Mouse (Mus musculus) induced T-regulatory cell, adult 2 months (primary cell): ENCODE results near the gene Ifrd1.
"Not testable (repeated sequence)": the region's sequence is repeated elsewhere in the genome, so short reads cannot be mapped to it uniquely, and the experiment has no call there.

ENCODE experiments used
- DNase-seq: peaks from one replicate; pipeline ENCODE4 v3.0.0-alpha.2; 2012; ENCODE audit warnings: low read depth

The Ifrd1 gene

DNA sequence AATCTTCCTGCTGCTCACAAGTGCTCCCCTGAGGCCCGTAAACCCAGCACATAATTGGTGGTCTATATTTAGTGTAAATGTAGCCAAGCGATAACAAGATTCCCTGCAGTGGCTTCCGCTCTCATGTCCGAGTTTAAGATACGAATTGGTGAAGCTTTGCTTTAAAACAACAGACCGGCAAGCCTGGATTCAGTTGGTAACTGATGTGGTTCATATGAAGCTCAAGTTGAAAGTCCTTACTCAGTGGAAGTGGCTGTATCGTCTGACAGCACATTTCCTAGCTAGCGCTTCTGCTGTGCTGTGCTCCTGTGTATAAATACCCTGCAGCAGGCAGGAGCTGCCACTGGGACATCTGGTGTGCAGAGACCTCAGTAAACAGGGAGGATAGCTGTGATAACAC is 49.0 kb downstream of the Ifrd1 start, which contains the start of gene Lsmem1:
Gene Lsmem1, minus strand, starts transcription at position 189 of the 400 bp plus-strand sequence.
- DNase-seq, result peak; percentile 30

DNA sequence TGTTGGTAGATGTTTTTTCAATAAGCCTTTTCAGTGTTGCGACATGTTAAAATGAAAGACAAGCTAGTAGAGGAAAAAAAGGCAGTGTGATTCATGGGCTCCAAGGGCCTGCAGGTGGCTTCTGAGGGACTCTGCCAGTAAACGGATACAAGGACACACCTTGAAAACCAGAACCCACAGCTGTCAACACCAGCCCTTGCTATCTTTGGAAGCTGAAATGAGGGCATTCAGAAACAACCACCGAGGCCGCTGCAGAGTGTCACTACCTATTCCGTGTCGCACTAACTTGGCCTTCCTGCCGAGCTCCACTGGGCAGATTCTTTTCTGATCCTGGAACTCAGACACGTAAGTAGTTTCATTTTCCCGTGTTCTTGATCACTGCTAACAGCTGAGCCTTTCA is 49.9 kb downstream of the Ifrd1 start:
- DNase-seq, result peak; percentile 55

DNA sequence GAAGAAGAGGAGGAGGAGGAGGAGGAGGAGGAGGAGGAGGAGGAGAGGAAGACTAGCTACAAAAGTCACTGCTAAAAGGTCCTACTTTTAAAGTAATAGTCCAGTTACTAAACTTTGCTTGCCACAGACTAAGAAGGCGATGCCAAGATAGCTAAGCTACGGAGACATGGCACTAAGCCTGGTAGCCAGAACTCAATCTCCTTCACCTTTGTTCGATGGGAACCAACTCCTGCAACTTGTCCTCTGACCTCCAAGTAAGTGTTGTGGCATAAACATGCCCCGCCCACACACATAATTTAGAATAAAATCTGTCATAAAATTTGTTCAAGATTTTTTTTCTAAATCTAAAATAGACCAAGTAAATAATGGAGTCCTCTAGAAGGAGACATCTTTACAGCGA is 50.3 kb downstream of the Ifrd1 start:
- no peak for DNase-seq

DNA sequence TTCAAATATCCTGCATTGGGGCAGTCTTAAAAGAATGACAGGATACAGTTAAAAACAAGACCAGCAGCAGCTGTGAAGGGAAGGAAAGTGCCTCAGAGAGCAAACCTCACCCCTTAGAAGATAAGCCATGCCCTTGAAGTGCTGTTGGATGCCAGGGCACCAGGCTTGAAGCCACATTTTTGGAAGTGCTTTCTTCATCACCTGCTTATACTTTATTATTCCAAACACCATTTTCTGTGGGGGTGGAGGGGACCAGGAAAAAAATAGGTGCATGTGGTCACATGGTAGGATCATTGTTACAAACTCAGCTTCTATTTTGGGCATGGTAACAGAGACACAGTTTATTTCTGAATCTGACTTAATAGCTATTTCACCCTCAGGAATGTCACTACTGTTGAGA is 50.8 kb downstream of the Ifrd1 start:
- DNase-seq, result peak; percentile 4

DNA sequence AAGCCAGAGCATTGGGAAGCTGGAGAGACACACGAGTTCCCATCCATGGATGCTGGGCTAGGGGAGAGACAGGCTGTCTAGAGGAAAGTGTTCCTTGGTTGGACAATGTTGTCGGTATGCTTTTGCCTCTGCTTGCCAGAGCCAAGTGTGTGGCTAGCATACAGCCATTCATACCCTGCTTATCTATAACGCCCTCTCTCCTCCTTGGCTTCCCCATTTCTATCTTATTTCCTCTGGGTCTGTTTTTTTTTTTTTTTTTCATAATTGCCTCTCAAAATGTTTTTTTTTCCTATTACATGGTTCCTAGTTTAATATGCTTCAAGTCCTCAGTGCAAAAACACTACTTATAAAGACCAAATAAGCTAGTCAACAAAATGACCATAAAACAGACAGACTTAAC is 62.8 kb downstream of the Ifrd1 start:
- DNase-seq, result no peak

DNA sequence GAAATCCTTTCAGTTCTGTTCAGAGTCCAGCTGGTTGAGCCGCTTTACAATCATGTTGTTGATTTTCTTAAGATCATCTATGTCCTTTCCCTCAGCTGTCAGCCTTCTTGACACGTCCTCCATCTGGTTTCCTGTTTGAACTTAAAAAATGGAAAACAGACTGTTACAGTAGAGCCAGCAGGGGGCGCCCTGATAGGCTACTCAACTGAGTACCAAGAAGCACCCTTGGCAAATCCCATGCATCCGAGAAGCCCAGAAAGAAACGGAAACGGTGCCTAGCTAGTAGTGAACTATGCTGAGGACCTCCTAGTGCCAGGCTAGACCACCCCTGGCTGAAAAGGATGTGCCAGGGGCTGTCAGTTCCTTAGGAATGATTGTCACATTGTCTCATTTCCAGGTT is 71.2 kb downstream of the Ifrd1 start:
- peak; percentile 70 for DNase-seq

DNA sequence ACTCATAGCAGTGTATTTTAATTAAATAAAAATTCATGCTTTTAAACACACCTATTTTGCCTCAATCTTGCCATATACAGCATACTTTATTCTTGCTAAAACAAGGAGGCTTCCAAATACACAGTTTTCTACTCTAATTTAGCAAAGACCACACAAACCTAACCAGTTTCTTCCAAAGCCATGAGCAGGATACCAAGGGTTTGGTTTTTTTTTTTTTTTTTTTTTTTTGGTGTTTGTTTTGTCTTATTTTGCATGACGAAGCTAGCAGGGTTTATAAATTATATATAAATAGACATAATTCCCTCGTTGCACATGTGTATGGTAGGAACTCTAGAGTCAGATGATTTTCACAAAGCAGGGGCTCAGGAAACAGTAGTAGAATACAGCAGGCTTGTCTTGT is 72.1 kb downstream of the Ifrd1 start:
- DNase-seq, result no peak

DNA sequence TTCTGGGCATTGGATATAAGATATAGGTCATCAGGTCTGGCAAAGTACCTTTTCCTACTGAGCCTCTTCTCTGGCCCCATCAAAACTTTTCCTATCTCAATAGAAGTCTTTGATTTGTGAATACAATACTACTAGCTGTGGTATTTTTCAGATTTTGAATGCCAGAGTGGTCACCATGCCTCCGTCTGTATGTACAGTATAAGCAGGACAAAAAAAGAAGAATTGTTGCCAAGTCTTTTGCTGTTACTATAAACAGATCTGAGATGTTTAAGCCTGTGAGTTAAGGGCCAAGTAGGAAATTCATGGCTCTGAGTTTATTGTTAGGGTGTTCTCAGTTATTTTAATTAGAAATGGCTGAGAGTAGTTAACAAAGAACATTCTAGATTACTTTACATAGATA is 73.1 kb downstream of the Ifrd1 start:
- DNase-seq, result not testable (repeated sequence)

DNA sequence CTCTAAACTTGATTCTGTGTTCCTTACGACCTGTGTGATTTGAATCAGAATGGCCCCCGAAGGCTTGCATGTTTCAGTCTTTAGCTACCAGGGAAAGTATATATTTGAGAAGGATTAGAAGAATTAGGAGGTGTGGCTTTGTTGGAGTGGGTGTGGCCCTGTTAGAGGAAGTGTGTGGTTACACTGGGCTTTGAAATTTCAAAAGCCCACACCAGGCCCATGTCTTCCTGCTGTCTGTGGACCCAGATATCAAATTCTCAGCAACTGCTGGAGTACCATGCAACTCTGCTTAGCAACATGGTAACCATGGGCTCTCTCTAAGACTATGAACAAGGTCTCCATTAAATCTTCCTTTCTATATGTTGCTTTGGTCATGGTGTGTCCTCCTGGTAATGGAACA is 76.7 kb downstream of the Ifrd1 start:
- no peak for DNase-seq

DNA sequence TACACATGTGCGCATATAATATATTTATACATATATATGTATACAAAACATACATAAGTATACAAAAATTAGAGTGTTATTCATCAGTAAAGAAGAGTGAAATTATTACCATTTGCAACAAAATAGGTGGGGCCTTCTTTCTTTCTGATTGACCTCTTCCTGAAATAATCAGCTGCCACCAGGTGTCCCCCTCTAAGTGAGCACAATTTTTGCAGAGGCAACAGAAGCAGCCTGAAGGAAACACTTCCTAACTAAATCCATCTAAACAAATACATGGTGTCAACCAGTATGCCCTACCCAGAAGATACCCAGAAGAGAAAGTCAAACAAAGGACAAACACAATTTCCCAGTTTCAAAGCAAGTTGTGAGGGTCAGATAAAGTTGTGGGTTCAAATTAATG is 78.6 kb downstream of the Ifrd1 start:
- no peak for DNase-seq

DNA sequence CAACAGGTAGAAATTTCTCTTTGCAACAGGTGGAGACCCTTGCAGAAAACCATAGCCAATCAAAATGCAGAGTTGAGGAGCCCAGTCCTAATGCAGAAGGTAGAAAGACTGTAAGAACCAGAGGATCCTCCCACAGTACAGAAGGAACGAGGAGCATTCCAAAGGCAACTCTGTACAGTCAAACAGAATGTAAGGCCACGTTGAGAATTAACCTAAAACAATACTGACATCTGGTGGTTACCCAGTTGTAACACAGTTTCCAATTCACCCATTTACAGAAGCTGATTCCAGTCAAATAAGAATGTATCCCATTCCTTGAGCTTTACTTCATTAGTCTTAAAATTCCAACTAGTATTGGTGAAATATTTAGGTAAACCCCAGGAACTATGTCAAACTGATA is 83.7 kb downstream of the Ifrd1 start:
- peak; percentile 52 for DNase-seq

DNA sequence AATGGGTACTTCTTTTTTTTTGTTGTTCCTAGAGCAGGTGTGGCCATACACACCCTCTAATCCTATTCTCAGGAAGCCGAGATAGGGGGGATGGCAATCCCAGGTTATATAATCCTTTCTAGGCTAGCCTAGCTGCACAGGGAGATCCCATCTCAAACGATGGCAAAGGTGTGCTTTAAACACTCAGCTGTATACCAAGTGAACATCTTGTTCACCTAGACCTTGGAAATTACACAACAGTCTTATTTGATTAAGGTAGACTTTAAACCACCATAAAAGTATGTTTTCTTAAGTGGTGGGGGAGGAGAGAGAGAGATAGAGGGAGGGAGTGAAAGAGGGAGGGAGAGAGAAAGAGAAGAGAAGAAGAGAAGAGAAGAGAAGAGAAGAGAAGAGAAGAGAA is 87.5 kb downstream of the Ifrd1 start:
- DNase-seq, result no peak

DNA sequence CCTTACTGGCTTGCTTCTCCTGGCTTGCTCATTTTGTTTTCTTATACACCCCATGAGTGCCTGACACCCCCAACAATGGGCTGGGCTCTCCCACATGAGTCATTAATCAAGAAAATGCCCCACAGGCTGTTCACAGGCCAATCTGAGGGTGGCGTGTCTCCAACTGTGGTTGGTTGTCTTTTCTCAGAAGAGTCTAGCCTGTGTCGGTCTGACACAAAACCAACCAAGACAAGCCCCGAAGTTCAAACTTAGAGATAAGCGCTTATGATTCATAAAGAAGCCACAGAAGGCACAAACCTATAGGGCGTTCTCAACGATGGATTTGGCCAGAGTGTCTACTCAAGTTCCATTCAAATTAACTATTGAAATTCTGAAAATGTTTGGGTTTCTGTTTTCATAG is 94.1 kb downstream of the Ifrd1 start:
- DNase-seq, result no peak

DNA sequence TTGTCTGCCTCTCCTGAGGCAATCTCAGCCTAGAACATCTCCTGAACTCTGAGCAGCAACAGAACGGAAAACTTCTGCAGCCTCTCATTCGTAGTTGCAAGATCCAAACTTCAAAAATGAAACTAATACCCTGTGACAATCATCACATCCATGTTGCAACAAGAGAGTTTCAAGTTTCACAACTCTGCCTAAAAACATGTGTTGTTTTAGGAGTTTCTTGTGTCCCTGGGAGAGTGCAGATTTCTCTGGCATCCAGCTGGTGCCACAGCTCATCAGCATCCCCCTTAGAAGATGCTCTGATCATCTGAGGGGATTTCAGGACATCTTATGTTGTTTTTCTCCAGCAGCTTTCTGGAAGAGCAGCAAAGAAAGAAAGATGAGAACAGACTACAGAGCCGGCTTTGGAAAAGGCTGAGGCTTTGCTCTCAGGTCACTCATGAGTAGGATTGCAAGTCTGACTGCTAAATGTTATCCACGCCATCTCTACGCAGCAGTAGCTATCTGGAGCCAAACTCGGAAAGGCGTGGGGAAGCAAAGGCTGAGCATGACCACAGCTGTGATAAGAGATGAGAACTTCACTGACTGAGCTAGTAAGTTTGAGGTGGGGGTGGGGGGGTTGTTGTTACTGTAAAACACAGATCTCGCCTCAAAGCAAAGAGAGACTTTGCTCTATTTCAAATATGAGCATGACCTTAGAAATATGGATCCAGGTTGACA is 95.8 kb downstream of the Ifrd1 start:
- no peak for DNase-seq
